In genomic region chr6:56797311-56798151, GRCm38 (mm10) we compare ENCODE assay signal across 8 mouse cellular contexts. TPM values are rescaled to one million over a fixed set of nuclear protein-coding genes. Genes with fewer than 3 reads are reported as not detected.
A peak's percentile ranks its signal among the peaks of the same experiment; 100 is the strongest.
DNase-seq lines count a peak whose midpoint lies in the region; ATAC-seq lines count a peak whose summit lies in the region.

Gene Kbtbd2 (minus strand): TSS chr6:56797813.

- peak within 1 kb of the TSS; percentile 79 for H3K4me2 ChIP-seq in hindbrain, embryonic 12.5 days (replicated peaks)

- H3K36me3 ChIP-seq in hindbrain, embryonic 12.5 days, result no peaks in the 10 kb centered on the region

- H3K9ac ChIP-seq in hindbrain, embryonic 12.5 days, result peak within 1 kb of the TSS; percentile 95

- peak within 1 kb of the TSS; percentile 87 for H3K4me3 ChIP-seq in hindbrain, embryonic 12.5 days

- peak; percentile 97 for ATAC-seq in hindbrain, embryonic 12.5 days (ENCODE audit: low FRiP score)

- peak within 1 kb of the TSS; percentile 100 for H3K27ac ChIP-seq in hindbrain, embryonic 12.5 days

- peaks cover 18% of the 10 kb centered on the region for H3K4me1 ChIP-seq in hindbrain, embryonic 12.5 days

- H3K9me3 ChIP-seq in hindbrain, embryonic 12.5 days (replicated peaks), result no peaks in the 10 kb centered on the region

- WGBS in hindbrain, embryonic 12.5 days, result 1% methylated on average over 83 of the region's 98 CpGs

- peak; percentile 91 for DNase-seq in MN1 (ENCODE audit: low spot score)
- peak; percentile 94 for DNase-seq in cerebellum, adult 9-10 months
- DNase-seq in frontal cortex, adult 2 months (ENCODE audit: extremely low spot score in 1 of 2, low spot score in 1 of 2), result peak; percentile 90 to 95
- peak; percentile 94 to 95 for DNase-seq in layer of hippocampus, postnatal 14 days (ENCODE audit: low spot score in 2 of 2)
- DNase-seq in lung, postnatal 14 days, result peak; percentile 95
- peak; percentile 78 for DNase-seq in retina, adult 2 months (ENCODE audit: low read depth, low spot score)
- DNase-seq in thymus, postnatal 36 days, result peak; percentile 92 to 95

- no peaks in the 10 kb centered on the region for H3K27me3 ChIP-seq in hindbrain, embryonic 12.5 days

RNA-seq across cellular contexts. Expression of gene Kbtbd2, which starts in this region (rescaled TPM):
- 30.2 and 31.8 TPM in 2 replicates for polyA plus RNA-seq in frontal cortex, adult 2 months (2012; rRNA removed)
- 38.6 and 43.2 TPM in 2 replicates for polyA plus RNA-seq in hindbrain, embryonic 12.5 days (2016; fragmentation: Nextera tagmentation; extraction: Ambion mirVana)
- total RNA-seq in layer of hippocampus, postnatal 14 days (2021), result 10 to 100 TPM; 44.4 TPM

Comparison
In these comparisons a context has a peak if more than half of its experiments do, and no peak if none do; other contexts are left out.
1. Peak in every context shown above with its lines: DNase-seq, ATAC-seq, H3K4me3 ChIP-seq and H3K27ac ChIP-seq.